Mouse (Mus musculus) olfactory bulb, adult 2 months (tissue): ENCODE measurements around the gene Slc5a10.

ENCODE experiments used
- CTCF ChIP-seq: fragments of 200-500 bp; IDR thresholded peaks from 2 replicates; pipeline ENCODE4 v1.5.1; 2012; ENCODE audit warnings: low read depth, mild to moderate bottlenecking, low read length, moderate library complexity; ENCODE audit not compliant: insufficient read depth
- POLR2A ChIP-seq: fragments of 200-500 bp; IDR thresholded peaks from 2 replicates; pipeline ENCODE4 v1.6.1; 2012; ENCODE audit warnings: mild to moderate bottlenecking, low read depth, low read length, moderate library complexity; ENCODE audit not compliant: insufficient read depth

- TF ChIP-seq POLR2A (no peak), CTCF (no peak)
Observed at GRCm38 (mm10) chr11:61692996-61693395, 27.6 kb downstream of the Slc5a10 start.
